Mouse (Mus musculus) forebrain, postnatal 0 days (tissue): Measurements from ENCODE around the gene Mars. TPM values are rescaled to one million over a fixed set of nuclear protein-coding genes. Genes with fewer than 3 reads are reported as not detected.

Experiments used
- ATAC-seq: fragments of 200-750 bp; cut with Nextera tagmentation; 2 replicates; pipeline ENCODE4 v1.8.0; 2017; ENCODE audit warnings: mild to moderate bottlenecking, moderate library complexity
- DNase-seq: peaks from one replicate; pipeline ENCODE4 v3.0.0-alpha.2; 2015
- H3K27ac ChIP-seq: fragments of 300-500 bp; sonication (generic); 2 replicates; pipeline ENCODE4 v1.5.1; 2014; ENCODE audit warnings: low read depth, mild to moderate bottlenecking, antibody characterized with exemption, low read length, moderate library complexity, mixed read lengths
- H3K27me3 ChIP-seq: fragments of 300-500 bp; sonication (generic); 2 replicates; pipeline ENCODE4 v1.6.1; 2014; ENCODE audit warnings: mild to moderate bottlenecking, low read length, mixed read lengths; ENCODE audit not compliant: insufficient read depth
- H3K36me3 ChIP-seq: fragments of 300-500 bp; sonication (generic); 2 replicates; pipeline ENCODE4 v1.6.1; 2014; ENCODE audit warnings: mild to moderate bottlenecking, moderate library complexity; ENCODE audit not compliant: insufficient read depth
- H3K4me1 ChIP-seq: fragments of 300-500 bp; sonication (generic); 2 replicates; pipeline ENCODE4 v1.6.1; 2014; ENCODE audit warnings: antibody characterized with exemption; ENCODE audit not compliant: insufficient read depth
- H3K4me2 ChIP-seq: fragments of 300-500 bp; sonication (generic); 2 replicates; pipeline ENCODE4 v1.6.1; 2014; ENCODE audit warnings: low read depth, mild to moderate bottlenecking, moderate library complexity
- H3K4me3 ChIP-seq: fragments of 300-500 bp; sonication (generic); 2 replicates; pipeline ENCODE4 v1.5.1; 2014; ENCODE audit warnings: low read depth, low read length, mixed read lengths
- H3K9ac ChIP-seq: fragments of 300-500 bp; sonication (generic); 2 replicates; pipeline ENCODE4 v1.6.1; 2014; ENCODE audit warnings: mild to moderate bottlenecking
- H3K9me3 ChIP-seq: fragments of 300-500 bp; sonication (generic); 2 replicates; pipeline ENCODE4 v1.6.1; 2016; ENCODE audit warnings: low read length
- CTCF ChIP-seq: sonication (generic); IDR thresholded peaks from 2 replicates; pipeline ENCODE4 v1.5.1; 2016; ENCODE audit warnings: antibody characterized with exemption, control low read depth, low read depth
- WGBS: fragments of 180-500 bp; shearing (Covaris S2); extraction: QIAGEN DNeasy Blood & Tissue Kit; methylation state at CpG from one replicate; pipeline ENCODE4 v1.1.7; 2014; 5-methylcytosine and 5-hydroxymethylcytosine counted together
- polyA plus RNA-seq: library from polyadenylated mRNA; unstranded; fragments of >200 nt; fragmentation: Nextera tagmentation; extraction: Ambion mirVana; gene quantifications from 2 replicates; pipeline ENCODE4 v1.2.1, GENCODE M21; 2015
- total RNA-seq: library from RNA; depleted of rRNA; stranded (reverse); fragments of >200 nt; gene quantifications from 2 replicates; pipeline ENCODE4 v1.2.3, GENCODE M21; 2014

Gene Mars
- total and polyA plus RNA-seq, 2 experiments from 2014 or later = 94.4 to 98.6 TPM

GRCm38 (mm10) chr10:127351719-127352118, 40.1 kb upstream of the Mars start:
- Histone ChIP-seq H3K27ac (no peak overlapping the region), H3K9ac (no peak overlapping the region), H3K4me1 (no peaks in the 10 kb centered on the region), H3K9me3 (no peaks in the 10 kb centered on the region), H3K4me2 (no peak overlapping the region), H3K27me3 (no peaks in the 10 kb centered on the region), H3K36me3 (no peaks in the 10 kb centered on the region), H3K4me3 (no peak overlapping the region)
- no peak for TF ChIP-seq CTCF
- no peak for ATAC-seq
- 81% methylated on average over 8 of the region's 8 CpGs for WGBS
- DNase-seq = no peak

DNA sequence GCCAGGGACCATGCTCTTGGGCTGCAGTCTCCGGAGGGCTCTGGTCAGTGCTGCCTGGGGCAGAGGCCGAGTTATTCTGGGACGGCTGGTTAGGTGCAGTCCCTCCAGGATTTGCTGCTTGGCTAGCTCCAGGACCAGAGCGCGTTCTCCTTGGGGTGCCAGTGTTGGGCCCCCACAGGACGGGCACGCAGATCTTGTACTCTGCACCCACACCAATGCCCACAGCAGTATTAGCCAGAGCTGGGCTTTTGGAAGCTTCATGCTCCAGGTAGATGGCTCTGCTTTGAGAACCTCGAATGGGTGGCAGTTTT, 39.7 kb upstream of the Mars start:
- Histone ChIP-seq H3K27me3 (no peaks in the 10 kb centered on the region), H3K4me1 (no peaks in the 10 kb centered on the region), H3K9me3 (no peaks in the 10 kb centered on the region), H3K36me3 (no peaks in the 10 kb centered on the region), H3K9ac (no peak overlapping the region), H3K27ac (no peak overlapping the region), H3K4me2 (0 out of 2 replicates have a peak overlapping the region, but pooled peaks have one; percentile 36), H3K4me3 (no peak overlapping the region)
- TF ChIP-seq CTCF = no peak
- WGBS = 90% methylated on average over 8 of the region's 8 CpGs
- ATAC-seq (no peak), DNase-seq (no peak)

DNA sequence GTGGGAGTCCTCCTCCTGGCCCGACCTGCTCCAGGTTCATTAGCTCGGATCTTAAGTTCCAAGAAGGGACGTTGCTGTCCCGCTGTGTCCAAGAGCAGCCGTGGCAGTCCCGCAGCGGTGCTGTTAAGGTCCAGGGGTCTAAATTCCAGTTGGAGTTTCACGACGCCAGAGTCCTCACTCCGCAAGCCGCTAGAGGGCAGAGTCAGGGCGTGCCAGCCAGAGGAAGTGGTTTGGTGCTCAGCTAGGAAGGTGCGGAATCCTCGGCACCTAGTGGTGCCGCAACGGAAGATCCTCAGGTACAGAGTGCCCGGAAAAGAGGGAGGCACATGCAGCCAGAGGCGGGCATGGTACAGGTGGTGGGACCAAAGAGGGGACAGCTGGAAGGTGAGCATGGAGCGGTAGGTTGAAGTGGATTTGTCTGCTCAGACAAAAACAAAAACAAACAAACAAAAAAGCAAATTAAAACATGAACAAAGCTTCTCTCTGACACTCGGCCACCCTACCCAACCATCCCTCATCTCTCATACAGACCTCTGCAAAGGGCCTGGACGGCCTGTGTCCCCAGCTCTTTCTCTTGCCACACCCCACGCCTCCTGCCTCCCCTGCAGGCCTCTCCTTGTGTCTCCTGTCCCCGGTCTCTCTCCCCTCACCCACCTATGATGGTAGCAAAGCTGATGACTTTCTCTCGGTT, 39.2 kb upstream of the Mars start:
- DNase-seq (peak; percentile 64), ATAC-seq (peak; percentile 76)
- Histone ChIP-seq H3K4me3 (peak overlapping the region; percentile 19), H3K4me1 (no peaks in the 10 kb centered on the region), H3K9ac (no peak overlapping the region), H3K4me2 (peak overlapping the region; percentile 36), H3K27ac (no peak overlapping the region), H3K36me3 (no peaks in the 10 kb centered on the region), H3K27me3 (no peaks in the 10 kb centered on the region), H3K9me3 (no peaks in the 10 kb centered on the region)
- WGBS = 16% methylated on average over 24 of the region's 24 CpGs
- peak; percentile 82 for TF ChIP-seq CTCF

GRCm38 (mm10) chr10:127349810-127350209, 38.2 kb upstream of the Mars start:
- H3K4me2 ChIP-seq = no peak overlapping the region
- no peak overlapping the region for H3K4me3 ChIP-seq
- ATAC-seq (no peak), DNase-seq (no peak)
- no peaks in the 10 kb centered on the region for H3K4me1 ChIP-seq
- no peaks in the 10 kb centered on the region for H3K27me3 ChIP-seq
- no peak overlapping the region for H3K9ac ChIP-seq
- no peaks in the 10 kb centered on the region for H3K9me3 ChIP-seq
- WGBS = 74% methylated on average over 8 of the region's 8 CpGs
- no peak overlapping the region for H3K27ac ChIP-seq
- TF ChIP-seq CTCF = no peak
- no peaks in the 10 kb centered on the region for H3K36me3 ChIP-seq

DNA sequence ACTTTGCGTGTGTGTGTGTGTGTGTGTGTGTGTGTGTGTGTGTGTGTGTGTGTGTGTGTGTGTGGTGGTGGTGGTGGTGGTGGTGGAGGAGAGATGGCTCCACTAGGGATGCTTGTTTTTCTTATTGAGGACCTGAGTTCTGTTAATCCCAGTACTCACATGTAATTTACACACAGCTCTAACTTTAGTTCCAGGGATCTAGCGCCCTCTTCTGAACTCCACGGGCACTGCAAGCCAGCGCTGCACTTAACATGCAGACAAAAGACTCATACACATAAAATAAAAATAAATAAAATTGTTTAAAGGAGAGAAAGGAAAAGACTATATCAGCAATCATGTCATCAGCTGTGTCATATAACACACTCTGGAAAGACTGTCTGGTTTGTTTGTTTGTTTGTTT, 37.4 kb upstream of the Mars start:
- H3K27ac ChIP-seq = no peak overlapping the region
- ATAC-seq (no peak), DNase-seq (no peak)
- H3K4me3 ChIP-seq = no peak overlapping the region
- no peak overlapping the region for H3K4me2 ChIP-seq
- peak; percentile 40 for TF ChIP-seq CTCF
- no peaks in the 10 kb centered on the region for H3K27me3 ChIP-seq
- H3K36me3 ChIP-seq = no peaks in the 10 kb centered on the region
- 70% methylated on average over 4 of the region's 4 CpGs for WGBS
- H3K4me1 ChIP-seq = no peaks in the 10 kb centered on the region
- no peaks in the 10 kb centered on the region for H3K9me3 ChIP-seq
- H3K9ac ChIP-seq = no peak overlapping the region

DNA sequence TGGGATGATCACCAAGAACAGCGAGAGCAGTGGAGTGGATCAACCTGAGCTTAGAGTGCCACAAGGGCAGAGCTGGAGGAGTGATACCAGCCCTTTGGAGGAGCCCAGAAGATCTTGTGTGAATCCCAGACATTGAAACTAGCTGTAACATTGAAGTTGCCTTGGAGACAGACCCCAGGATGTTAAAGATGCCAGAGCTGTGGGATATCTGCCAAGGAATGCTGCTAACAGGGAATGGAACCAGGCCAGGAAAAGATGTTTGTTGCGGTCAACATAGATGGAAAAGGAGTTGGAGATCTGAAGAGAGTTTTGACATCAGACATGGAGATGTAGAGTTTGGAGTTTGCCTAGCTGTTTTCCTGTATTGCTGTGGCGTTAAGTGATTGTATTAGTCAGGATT, 34.6 kb upstream of the Mars start:
- TF ChIP-seq CTCF = no peak
- Histone ChIP-seq H3K4me2 (no peak overlapping the region), H3K4me3 (no peak overlapping the region), H3K9ac (no peak overlapping the region), H3K9me3 (no peaks in the 10 kb centered on the region), H3K4me1 (peaks cover 7% of the 10 kb centered on the region), H3K36me3 (no peaks in the 10 kb centered on the region), H3K27ac (no peak overlapping the region), H3K27me3 (peaks cover 11% of the 10 kb centered on the region)
- no peak for ATAC-seq
- WGBS = 81% methylated on average over 3 of the region's 3 CpGs
- no peak for DNase-seq

GRCm38 (mm10) chr10:127343029-127343428, 31.4 kb upstream of the Mars start:
- H3K4me2 ChIP-seq = no peak overlapping the region
- no peak for DNase-seq
- peaks cover 13% of the 10 kb centered on the region for H3K4me1 ChIP-seq
- H3K27ac ChIP-seq = no peak overlapping the region
- no peaks in the 10 kb centered on the region for H3K36me3 ChIP-seq
- peaks cover 30% of the 10 kb centered on the region for H3K27me3 ChIP-seq
- no peaks in the 10 kb centered on the region for H3K9me3 ChIP-seq
- H3K9ac ChIP-seq = no peak overlapping the region
- H3K4me3 ChIP-seq = no peak overlapping the region
- no peak for TF ChIP-seq CTCF
- ATAC-seq = no peak
- 65% methylated on average over 3 of the region's 3 CpGs for WGBS
